Comparison of ENCODE assay signal across 15 mouse cellular contexts in genomic region chr2:29472952-29473437, GRCm38 (mm10).
"Had no signal": no experiment of that assay in that cellular context is flagged by ENCODE, and none has a peak within 500 bp of the region (broad histone marks: within the 10 kb centered on the region; RNA-seq: fewer than 3 reads in every experiment).

No protein-coding gene starts in this region.

- H3K9me3 ChIP-seq: liver, embryonic 13.5 days; midbrain, embryonic 10.5 days; midbrain, embryonic 12.5 days; neural tube, embryonic 12.5 days; stomach, embryonic 15.5 days had no signal

- DNase-seq: liver, embryonic 13.5 days; lung, adult 18-20 months; lung, embryonic 14.5 days; lung, postnatal 10 days; lung, postnatal 4 days; midbrain, embryonic 14.5 days; right cerebral cortex, postnatal 14 days; thymus, adult 18-20 months; thymus, postnatal 25 days; thymus, postnatal 4 days had no signal

- H3K36me3 ChIP-seq: liver, embryonic 13.5 days; midbrain, embryonic 10.5 days; neural tube, embryonic 12.5 days; stomach, embryonic 15.5 days had no signal

- ATAC-seq: midbrain, embryonic 16.5 days had no signal

- H3K4me2 ChIP-seq: liver, embryonic 13.5 days; lung, embryonic 14.5 days; midbrain, embryonic 12.5 days; neural tube, embryonic 12.5 days; stomach, embryonic 15.5 days had no signal

- H3K27ac ChIP-seq: liver, embryonic 13.5 days; midbrain, embryonic 10.5 days; midbrain, embryonic 12.5 days; neural tube, embryonic 12.5 days; stomach, embryonic 15.5 days had no signal

- H3K4me3 ChIP-seq: liver, embryonic 13.5 days; midbrain, embryonic 10.5 days; midbrain, embryonic 12.5 days; neural tube, embryonic 12.5 days; stomach, embryonic 15.5 days had no signal

- H3K9ac ChIP-seq: liver, embryonic 13.5 days; lung, embryonic 14.5 days; midbrain, embryonic 12.5 days; neural tube, embryonic 12.5 days; stomach, embryonic 15.5 days had no signal

- H3K27me3 ChIP-seq: liver, embryonic 13.5 days; midbrain, embryonic 12.5 days; neural tube, embryonic 12.5 days; stomach, embryonic 15.5 days had no signal

- H3K4me1 ChIP-seq: stomach, embryonic 15.5 days had no signal
